Mouse (Mus musculus) liver, adult 2 months (tissue): ENCODE measurements at regions not wholly inside any gene's neighbourhood (a gene's known extent, or its start where the extent isn't known, plus 50 kb on each side); places are given as distances from the start of the nearest gene placed in this dataset.

Experiments
- CTCF ChIP-seq: fragments of 200-500 bp; IDR thresholded peaks from 2 replicates; pipeline ENCODE4 v1.5.1; 2011; ENCODE audit warnings: low read depth, low read length, control low read depth
- POLR2A ChIP-seq: fragments of 200-500 bp; IDR thresholded peaks from 2 replicates; pipeline ENCODE4 v1.6.1; 2011; ENCODE audit warnings: low read length, control low read depth; ENCODE audit not compliant: insufficient read depth; ENCODE audit errors: extremely low read depth

DNA sequence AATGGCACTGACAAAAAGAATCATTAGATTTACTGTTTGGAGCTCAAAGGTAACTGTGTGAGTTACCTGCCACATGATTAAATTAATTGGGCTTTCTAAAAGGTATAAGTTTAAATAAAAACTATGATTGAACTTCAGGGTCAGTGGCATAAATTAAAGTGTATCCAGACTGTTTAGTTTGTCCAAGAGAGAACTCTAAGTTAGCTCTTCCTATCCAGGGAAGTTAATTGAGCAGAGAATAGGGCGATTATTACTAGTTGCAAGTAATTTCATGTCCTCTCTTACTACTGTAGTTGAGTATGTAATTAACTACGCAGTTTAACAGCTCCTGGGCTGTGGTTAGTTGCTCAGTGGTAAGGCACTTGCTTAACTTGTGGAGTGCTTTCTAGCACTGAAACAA lies 1132.5 kb downstream of the Slc22a22 start:
- TF ChIP-seq POLR2A: no peak
- no peak for TF ChIP-seq CTCF
